Mouse (Mus musculus): ENCODE data around the gene 9230104L09Rik. TPM values are rescaled to one million over a fixed set of nuclear protein-coding genes. Genes with fewer than 3 reads are reported as not detected.

Gene 9230104L09Rik
- polyA plus RNA-seq, 1 experiment from 2014 or later: not detected

GRCm38 (mm10) chr2:148838075-148838777 lies 26.6 kb downstream of the 9230104L09Rik start:
- Histone ChIP-seq H3K27me3 (ENCODE audit: low read depth, poor library complexity, severe bottlenecking) (no peaks in the 10 kb centered on the region), H3K27ac (no peak overlapping the region), H3K36me3 (no peaks in the 10 kb centered on the region), H3K4me3 (no peak overlapping the region), H3K4me1 (0 out of 2 replicates have a peak, but pooled peaks cover 5% of the 10 kb centered on the region), H3K9me3 (replicated peaks) (no peaks in the 10 kb centered on the region)
- no peak for DNase-seq (ENCODE audit: low spot score)
- WGBS: 91% methylated on average over 5 of the region's 5 CpGs

GRCm38 (mm10) chr2:148834912-148835311 lies 29.9 kb downstream of the 9230104L09Rik start, which contains the start of gene Cst9:
Gene Cst9 (plus strand): TSS chr2:148835147.
- H3K4me3 ChIP-seq: no peak within 1 kb of the TSS
- 0 out of 2 replicates have a peak, but pooled peaks cover 5% of the 10 kb centered on the region for H3K4me1 ChIP-seq
- no peak for DNase-seq (ENCODE audit: low spot score)
- H3K36me3 ChIP-seq: no peaks in the 10 kb centered on the region
- H3K27me3 ChIP-seq (ENCODE audit: low read depth, poor library complexity, severe bottlenecking): no peaks in the 10 kb centered on the region
- H3K27ac ChIP-seq: no peak within 1 kb of the TSS
- no peaks in the 10 kb centered on the region for H3K9me3 ChIP-seq (replicated peaks)
- WGBS: 82% methylated on average over 4 of the region's 4 CpGs

- Histone ChIP-seq H3K4me3 (no peak overlapping the region), H3K27ac (no peak overlapping the region), H3K9me3 (replicated peaks) (no peaks in the 10 kb centered on the region), H3K27me3 (ENCODE audit: low read depth, poor library complexity, severe bottlenecking) (no peaks in the 10 kb centered on the region), H3K36me3 (no peaks in the 10 kb centered on the region), H3K4me1 (no peaks in the 10 kb centered on the region)
- WGBS: 39% methylated on average over 1 of the region's 1 CpGs
- DNase-seq (ENCODE audit: low spot score): no peak
Measured at GRCm38 (mm10) chr2:148825986-148826385, 38.9 kb downstream of the 9230104L09Rik start.

GRCm38 (mm10) chr2:148819909-148820308 lies 44.9 kb downstream of the 9230104L09Rik start, which contains the start of gene Cst13:
Gene Cst13 (plus strand): TSS chr2:148820081.
- Histone ChIP-seq H3K27me3 (ENCODE audit: low read depth, poor library complexity, severe bottlenecking) (no peaks in the 10 kb centered on the region), H3K27ac (no peak within 1 kb of the TSS), H3K9me3 (replicated peaks) (no peaks in the 10 kb centered on the region), H3K4me3 (no peak within 1 kb of the TSS), H3K4me1 (no peaks in the 10 kb centered on the region), H3K36me3 (no peaks in the 10 kb centered on the region)
- no peak for DNase-seq (ENCODE audit: low spot score)

- Histone ChIP-seq H3K4me3 (no peak overlapping the region), H3K27ac (no peak overlapping the region), H3K36me3 (no peaks in the 10 kb centered on the region), H3K27me3 (ENCODE audit: low read depth, poor library complexity, severe bottlenecking) (no peaks in the 10 kb centered on the region), H3K9me3 (replicated peaks) (no peaks in the 10 kb centered on the region), H3K4me1 (no peaks in the 10 kb centered on the region)
- WGBS: 74% methylated on average over 6 of the region's 6 CpGs
- DNase-seq (ENCODE audit: low spot score): no peak
Measured at GRCm38 (mm10) chr2:148806696-148807095, 58.1 kb downstream of the 9230104L09Rik start.

GRCm38 (mm10) chr2:148801491-148801921 lies 63.3 kb downstream of the 9230104L09Rik start:
- Histone ChIP-seq H3K4me3 (no peak overlapping the region), H3K27ac (no peak overlapping the region), H3K4me1 (no peaks in the 10 kb centered on the region), H3K27me3 (ENCODE audit: low read depth, poor library complexity, severe bottlenecking) (no peaks in the 10 kb centered on the region), H3K36me3 (no peaks in the 10 kb centered on the region), H3K9me3 (replicated peaks) (no peaks in the 10 kb centered on the region)
- DNase-seq (ENCODE audit: low spot score): no peak
- 69% methylated on average over 3 of the region's 3 CpGs for WGBS

- no peaks in the 10 kb centered on the region for H3K36me3 ChIP-seq
- no peak for DNase-seq (ENCODE audit: low spot score)
- H3K27ac ChIP-seq: no peak within 1 kb of the TSS
- 85% methylated on average over 1 of the region's 1 CpGs for WGBS
- no peaks in the 10 kb centered on the region for H3K27me3 ChIP-seq (ENCODE audit: low read depth, poor library complexity, severe bottlenecking)
- no peaks in the 10 kb centered on the region for H3K9me3 ChIP-seq (replicated peaks)
- H3K4me3 ChIP-seq: no peak within 1 kb of the TSS
- no peaks in the 10 kb centered on the region for H3K4me1 ChIP-seq
Measured at GRCm38 (mm10) chr2:148798485-148798884, 66.4 kb downstream of the 9230104L09Rik start, which contains the start of gene Cst8. Gene Cst8 (plus strand): TSS chr2:148798785.

Other genes starting within 250 kb of the 9230104L09Rik start
- 140 and 146 TPM in 2 replicates for gene Nxt1, start 192.4 kb downstream of the 9230104L09Rik start, polyA plus RNA-seq (2016; fragmentation: Nextera tagmentation; extraction: Ambion mirVana)
- 24.3 and 27.7 TPM in 2 replicates for gene Gzf1, start 184.0 kb downstream of the 9230104L09Rik start, polyA plus RNA-seq (2016; fragmentation: Nextera tagmentation; extraction: Ambion mirVana)
- 3.3 and 3.8 TPM in 2 replicates for gene Napb, start 132.6 kb downstream of the 9230104L09Rik start, polyA plus RNA-seq (2016; fragmentation: Nextera tagmentation; extraction: Ambion mirVana)
- gene Cstl1, start 114.7 kb downstream of the 9230104L09Rik start, polyA plus RNA-seq (2016; fragmentation: Nextera tagmentation; extraction: Ambion mirVana): not detected in 2 replicates
- not detected in 2 replicates for gene Cst11, start 93.5 kb downstream of the 9230104L09Rik start, polyA plus RNA-seq (2016; fragmentation: Nextera tagmentation; extraction: Ambion mirVana)
- gene 8030411F24Rik, start 83.0 kb downstream of the 9230104L09Rik start, polyA plus RNA-seq (2016; fragmentation: Nextera tagmentation; extraction: Ambion mirVana): not detected in 2 replicates
- gene Cst12, start 75.7 kb downstream of the 9230104L09Rik start, polyA plus RNA-seq (2016; fragmentation: Nextera tagmentation; extraction: Ambion mirVana): not detected in 2 replicates
- gene Cst8, start 66.3 kb downstream of the 9230104L09Rik start, polyA plus RNA-seq (2016; fragmentation: Nextera tagmentation; extraction: Ambion mirVana): not detected in 2 replicates
- not detected in 2 replicates for gene Cst13, start 45.0 kb downstream of the 9230104L09Rik start, polyA plus RNA-seq (2016; fragmentation: Nextera tagmentation; extraction: Ambion mirVana)
- not detected in 2 replicates for gene Cst9, start 29.9 kb downstream of the 9230104L09Rik start, polyA plus RNA-seq (2016; fragmentation: Nextera tagmentation; extraction: Ambion mirVana)
- 209 and 241 TPM in 2 replicates for gene Cst3, start 10.7 kb upstream of the 9230104L09Rik start, polyA plus RNA-seq (2016; fragmentation: Nextera tagmentation; extraction: Ambion mirVana)
- not detected in 2 replicates for gene Gm1330, start 138.2 kb upstream of the 9230104L09Rik start, polyA plus RNA-seq (2016; fragmentation: Nextera tagmentation; extraction: Ambion mirVana)
- gene Gm10750, start 152.2 kb upstream of the 9230104L09Rik start, polyA plus RNA-seq (2016; fragmentation: Nextera tagmentation; extraction: Ambion mirVana): not detected in 2 replicates

All from limb, embryonic 10.5 days (tissue).